Mouse (Mus musculus) A20 (cell line): ENCODE measurements at regions not wholly inside any gene's neighbourhood (a gene's known extent, or its start where the extent isn't known, plus 50 kb on each side); places are given as distances from the start of the nearest gene placed in this dataset.

Source experiments
- DNase-seq: peaks from one replicate; pipeline ENCODE4 v3.0.0-alpha.2; 2011; ENCODE audit warnings: low read depth, low spot score

DNA sequence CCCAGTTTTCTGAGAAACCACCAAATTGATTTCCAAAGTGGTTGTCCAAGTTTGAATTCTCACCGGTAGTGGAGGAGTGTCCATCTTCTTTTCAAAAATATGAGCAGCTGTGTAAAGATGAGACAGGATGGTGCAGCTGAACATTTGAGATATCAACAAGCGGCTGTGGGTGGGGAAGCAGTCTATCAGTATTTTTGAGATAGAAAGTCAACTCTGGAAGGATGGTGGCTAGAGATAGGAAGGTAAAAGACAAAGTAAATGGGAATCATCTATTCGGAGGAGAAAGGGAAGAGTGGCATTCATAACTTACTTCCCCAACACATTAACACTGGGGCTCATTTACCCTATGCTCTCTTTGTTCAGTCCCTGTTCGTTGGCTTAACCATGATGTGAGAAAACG lies 146.9 kb upstream of the Gmnc start:
- DNase-seq: no peak

DNA sequence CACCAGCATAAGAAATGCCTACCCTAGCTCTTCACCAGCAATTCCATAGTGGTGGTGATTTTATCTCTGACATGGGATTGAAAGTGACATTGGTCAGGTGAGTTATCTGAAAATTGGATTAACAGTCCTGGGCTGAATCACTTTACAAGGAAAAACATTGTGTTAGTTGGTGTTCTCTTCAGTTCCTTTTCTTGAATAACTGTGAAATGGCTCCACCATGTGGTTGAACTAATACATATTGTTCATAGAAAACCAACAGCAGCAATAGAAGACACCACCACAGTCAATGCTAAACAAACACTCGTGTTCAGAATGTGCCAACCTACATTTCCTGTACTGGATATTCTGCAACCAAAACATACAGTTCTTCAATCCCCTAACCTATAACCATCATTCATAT lies 147.5 kb upstream of the Gmnc start:
- DNase-seq: peak; percentile 37

DNA sequence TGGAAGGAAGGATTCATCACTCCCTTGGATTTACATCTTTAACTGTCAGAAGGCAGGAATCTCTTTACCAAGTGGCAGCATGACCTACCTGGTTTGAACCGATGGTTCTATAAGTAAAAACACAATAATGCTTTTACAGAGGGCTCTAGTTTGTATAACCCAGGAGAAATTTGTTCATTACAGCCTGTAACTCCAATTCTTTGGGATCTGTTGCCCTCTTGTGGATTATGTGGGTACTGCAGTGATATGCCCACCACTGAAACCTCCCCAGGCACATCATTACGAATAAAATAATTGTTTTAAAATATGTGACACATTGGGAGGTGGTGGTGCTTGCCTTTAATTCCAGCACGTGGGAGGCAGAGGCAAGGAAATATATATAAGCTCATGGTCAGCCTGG lies 148.6 kb upstream of the Gmnc start:
- peak; percentile 41 for DNase-seq

GRCm38 (mm10) chr16:27155805-27156204 lies 151.5 kb upstream of the Ostn start:
- no peak for DNase-seq

DNA sequence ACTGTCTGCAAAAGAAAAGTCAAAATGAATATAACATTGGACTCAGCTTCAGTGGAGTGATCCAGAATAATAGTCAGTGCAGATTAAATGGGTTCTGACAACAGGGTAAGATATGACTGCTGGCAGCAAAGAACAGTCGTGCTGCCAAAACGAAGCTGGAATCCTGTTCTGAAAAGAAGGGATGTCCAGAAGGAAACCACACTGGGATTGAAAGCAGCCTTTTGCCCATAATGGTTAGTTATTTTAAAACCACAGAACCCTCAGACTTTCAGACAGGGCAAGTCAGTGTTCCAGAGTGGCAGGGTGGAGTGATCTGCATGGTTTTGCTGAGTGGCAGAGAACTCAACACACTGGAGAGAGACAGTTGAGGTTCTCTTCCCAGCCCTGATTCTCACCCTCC lies 111.6 kb upstream of the Ostn start:
- DNase-seq: no peak
